10 mouse cellular contexts compared by ENCODE assay signal in genomic region chr17:79069019-79069418, GRCm38 (mm10). TPM values are rescaled to one million over a fixed set of nuclear protein-coding genes. Genes with fewer than 3 reads are reported as not detected.
DNase-seq lines count a peak whose midpoint lies in the region; ATAC-seq and TF ChIP-seq lines count a peak whose summit lies in the region.
"Had no signal": no experiment of that assay in that cellular context is flagged by ENCODE, and none has a peak within 500 bp of the region (broad histone marks: within the 10 kb centered on the region; RNA-seq: fewer than 3 reads in every experiment).

No protein-coding gene starts in this region.

- H3K9ac ChIP-seq in midbrain, embryonic 16.5 days (ENCODE audit: low read depth, low read length), result no peak overlapping the region
- H3K9ac ChIP-seq in midbrain, postnatal 0 days (replicated peaks; ENCODE audit: low read length, poor library complexity, severe bottlenecking), result no peak overlapping the region
- no peak overlapping the region for H3K9ac ChIP-seq in limb, embryonic 11.5 days (ENCODE audit: low read length)
- H3K9ac ChIP-seq in stomach, postnatal 0 days (ENCODE audit: low read length), result no peak overlapping the region
- H3K9ac ChIP-seq: neural tube, embryonic 12.5 days had no signal

- H3K9me3 ChIP-seq in midbrain, embryonic 16.5 days (replicated peaks; ENCODE audit: control insufficient read depth, low read length, poor library complexity, severe bottlenecking), result no peaks in the 10 kb centered on the region
- no peaks in the 10 kb centered on the region for H3K9me3 ChIP-seq in midbrain, postnatal 0 days (ENCODE audit: low read length)
- H3K9me3 ChIP-seq in limb, embryonic 11.5 days (ENCODE audit: control insufficient read depth, low read length), result no peaks in the 10 kb centered on the region
- no peaks in the 10 kb centered on the region for H3K9me3 ChIP-seq in stomach, postnatal 0 days (ENCODE audit: control insufficient read depth, low read length)
- H3K9me3 ChIP-seq: neural tube, embryonic 12.5 days had no signal

- TF ChIP-seq CTCF in midbrain, postnatal 0 days (IDR thresholded peaks at IDR 0.05), result no peak
- no peak for TF ChIP-seq CTCF in embryonic fibroblast, embryonic 13.5 days (IDR thresholded peaks at IDR 0.05; ENCODE audit: borderline replicate concordance, insufficient read depth, low read length)
- peak; percentile 32; the same call in 1 of the 2 replicates for TF ChIP-seq CTCF in stomach, postnatal 0 days (IDR thresholded peaks at IDR 0.05; ENCODE audit: low read depth)

- peak; percentile 56 for ATAC-seq in midbrain, embryonic 16.5 days
- no peak for ATAC-seq in midbrain, postnatal 0 days (ENCODE audit: low FRiP score)
- ATAC-seq in limb, embryonic 11.5 days (ENCODE audit: insufficient number of reproducible peaks, low FRiP score, low TSS enrichment, low read depth), result 0 out of 2 replicates have a peak, but pooled peaks have one; percentile 35
- peak; percentile 47; the same call in 1 of the 2 replicates for ATAC-seq in stomach, postnatal 0 days (ENCODE audit: low FRiP score, low TSS enrichment)

- no peak overlapping the region for H3K27ac ChIP-seq in midbrain, embryonic 16.5 days (ENCODE audit: low read length)
- no peak overlapping the region for H3K27ac ChIP-seq in midbrain, postnatal 0 days (ENCODE audit: low read depth, low read length)
- peak overlapping the region; percentile 69 for H3K27ac ChIP-seq in embryonic fibroblast, embryonic 13.5 days (ENCODE audit: insufficient read depth, low read length)
- no peak overlapping the region for H3K27ac ChIP-seq in limb, embryonic 11.5 days (replicated peaks; ENCODE audit: low read depth, low read length)
- H3K27ac ChIP-seq in stomach, postnatal 0 days (replicated peaks), result peak overlapping the region; percentile 70
- H3K27ac ChIP-seq: neural tube, embryonic 12.5 days had no signal

- 34% methylated on average over 4 of the region's 4 CpGs for WGBS in midbrain, embryonic 16.5 days
- 25% methylated on average over 4 of the region's 4 CpGs for WGBS in midbrain, postnatal 0 days
- 54% methylated on average over 4 of the region's 4 CpGs for WGBS in limb, embryonic 11.5 days
- 22% methylated on average over 4 of the region's 4 CpGs for WGBS in stomach, postnatal 0 days

- no peaks in the 10 kb centered on the region for H3K36me3 ChIP-seq in midbrain, embryonic 16.5 days (ENCODE audit: control insufficient read depth, insufficient read depth, low read length)
- no peaks in the 10 kb centered on the region for H3K36me3 ChIP-seq in midbrain, postnatal 0 days (ENCODE audit: insufficient read depth, low read length)
- H3K36me3 ChIP-seq in limb, embryonic 11.5 days (ENCODE audit: control insufficient read depth, insufficient read depth, low read length), result no peaks in the 10 kb centered on the region
- H3K36me3 ChIP-seq in stomach, postnatal 0 days (ENCODE audit: control insufficient read depth, insufficient read depth, low read length), result no peaks in the 10 kb centered on the region
- H3K36me3 ChIP-seq: neural tube, embryonic 12.5 days had no signal

- TF ChIP-seq POLR2A in embryonic fibroblast, embryonic 13.5 days (IDR thresholded peaks at IDR 0.05; ENCODE audit: low read depth, low read length), result peak; percentile 39

- DNase-seq in midbrain, postnatal 0 days (ENCODE audit: low spot score), result no peak
- no peak for DNase-seq in limb, embryonic 11.5 days (ENCODE audit: low spot score)
- no peak for DNase-seq in stomach, postnatal 0 days (ENCODE audit: low spot score)
- no peak for DNase-seq in cerebellum, postnatal 36 days
- no peak for DNase-seq in frontal cortex, postnatal 36 days (ENCODE audit: low spot score in 2 of 2)
- DNase-seq: kidney, postnatal 25 days; thymus, postnatal 36 days had no signal

- no peak for TF ChIP-seq EP300 in stomach, postnatal 0 days (optimal IDR thresholded peaks at IDR 0.05)

- no peak overlapping the region for H3K4me3 ChIP-seq in midbrain, embryonic 16.5 days (ENCODE audit: low read depth, low read length)
- H3K4me3 ChIP-seq in midbrain, postnatal 0 days (ENCODE audit: low read depth, low read length), result no peak overlapping the region
- no peak overlapping the region for H3K4me3 ChIP-seq in embryonic fibroblast, embryonic 13.5 days (ENCODE audit: insufficient read depth, low read length)
- no peak overlapping the region for H3K4me3 ChIP-seq in limb, embryonic 11.5 days (ENCODE audit: low read depth, low read length)
- no peak overlapping the region for H3K4me3 ChIP-seq in stomach, postnatal 0 days (ENCODE audit: low read depth, low read length)
- H3K4me3 ChIP-seq: neural tube, embryonic 12.5 days had no signal

- H3K4me1 ChIP-seq in midbrain, embryonic 16.5 days (ENCODE audit: control insufficient read depth, insufficient read depth, low read length), result no peaks in the 10 kb centered on the region
- no peaks in the 10 kb centered on the region for H3K4me1 ChIP-seq in midbrain, postnatal 0 days (ENCODE audit: insufficient read depth, low read length)
- peaks cover 9% of the 10 kb centered on the region for H3K4me1 ChIP-seq in embryonic fibroblast, embryonic 13.5 days (ENCODE audit: control insufficient read depth, insufficient read depth, low read length)
- no peaks in the 10 kb centered on the region for H3K4me1 ChIP-seq in limb, embryonic 11.5 days (ENCODE audit: control insufficient read depth, insufficient read depth, low read length)
- no peaks in the 10 kb centered on the region for H3K4me1 ChIP-seq in stomach, postnatal 0 days (replicated peaks; ENCODE audit: control insufficient read depth, insufficient read depth)

- H3K27me3 ChIP-seq in midbrain, embryonic 16.5 days (ENCODE audit: control insufficient read depth, insufficient read depth, low read depth, low read length), result no peaks in the 10 kb centered on the region
- H3K27me3 ChIP-seq in midbrain, postnatal 0 days (ENCODE audit: insufficient read depth, low read length), result no peaks in the 10 kb centered on the region
- no peaks in the 10 kb centered on the region for H3K27me3 ChIP-seq in limb, embryonic 11.5 days (ENCODE audit: control insufficient read depth, insufficient read depth, low read length)
- no peaks in the 10 kb centered on the region for H3K27me3 ChIP-seq in stomach, postnatal 0 days (ENCODE audit: control insufficient read depth, insufficient read depth, low read length)
- H3K27me3 ChIP-seq: neural tube, embryonic 12.5 days had no signal

- no peak overlapping the region for H3K4me2 ChIP-seq in midbrain, embryonic 16.5 days (ENCODE audit: low read length)
- no peak overlapping the region for H3K4me2 ChIP-seq in midbrain, postnatal 0 days (ENCODE audit: low read depth, low read length, poor library complexity, severe bottlenecking)
- no peak overlapping the region for H3K4me2 ChIP-seq in limb, embryonic 11.5 days (ENCODE audit: low read depth, severe bottlenecking)
- H3K4me2 ChIP-seq in stomach, postnatal 0 days (replicated peaks; ENCODE audit: low read depth), result no peak overlapping the region
- H3K4me2 ChIP-seq: neural tube, embryonic 12.5 days had no signal

RNA-seq across cellular contexts. Expression of gene Qpct, which starts 17.3 kb away (rescaled TPM):
- 27.3 and 28.8 TPM in 2 replicates for polyA plus RNA-seq in midbrain, embryonic 16.5 days (2015; fragmentation: Nextera tagmentation; extraction: Ambion mirVana)
- 27.9 and 28.0 TPM in 2 replicates for total RNA-seq in midbrain, postnatal 0 days (2014; rRNA removed)
- 30.2 and 35.7 TPM in 2 replicates for polyA plus RNA-seq in midbrain, postnatal 0 days (2015; fragmentation: Nextera tagmentation; extraction: Ambion mirVana)
- polyA plus RNA-seq in embryonic fibroblast, embryonic 13.5 days (2011; ENCODE audit: insufficient read length, low read depth, missing spikeins), result 6.1 and 9.7 TPM in 2 replicates
- 1.7 and 2.1 TPM in 2 replicates for polyA plus RNA-seq in limb, embryonic 11.5 days (2014; fragmentation: Nextera tagmentation; extraction: Ambion mirVana)
- 23.6 and 23.7 TPM in 2 replicates for polyA plus RNA-seq in stomach, postnatal 0 days (2015; fragmentation: Nextera tagmentation; extraction: Ambion mirVana)

RNA-seq across cellular contexts. Expression of gene Prkd3, which starts 48.4 kb away (rescaled TPM):
- polyA plus RNA-seq in midbrain, embryonic 16.5 days (2015; fragmentation: Nextera tagmentation; extraction: Ambion mirVana), result 9.8 and 10.3 TPM in 2 replicates
- total RNA-seq in midbrain, postnatal 0 days (2014; rRNA removed), result 15.5 and 20.1 TPM in 2 replicates
- polyA plus RNA-seq in midbrain, postnatal 0 days (2015; fragmentation: Nextera tagmentation; extraction: Ambion mirVana), result 4.9 and 5.9 TPM in 2 replicates
- 37.2 and 48.3 TPM in 2 replicates for polyA plus RNA-seq in embryonic fibroblast, embryonic 13.5 days (2011; ENCODE audit: insufficient read length, low read depth, missing spikeins)
- polyA plus RNA-seq in limb, embryonic 11.5 days (2014; fragmentation: Nextera tagmentation; extraction: Ambion mirVana), result 53.8 and 55.4 TPM in 2 replicates
- polyA plus RNA-seq in stomach, postnatal 0 days (2015; fragmentation: Nextera tagmentation; extraction: Ambion mirVana), result 10.8 and 11.4 TPM in 2 replicates

Comparison
In these comparisons a context has a peak if more than half of its experiments do, and no peak if none do; other contexts are left out.
1. H3K27ac ChIP-seq: peak in embryonic fibroblast, embryonic 13.5 days (single experiment) and stomach, postnatal 0 days (single experiment); none in midbrain, embryonic 16.5 days (single experiment), midbrain, postnatal 0 days (single experiment) and limb, embryonic 11.5 days (single experiment).